Mouse (Mus musculus) mature B cell (primary cell): ENCODE data around the gene Hydin.
"Not testable (repeated sequence)": the region's sequence is repeated elsewhere in the genome, so short reads cannot be mapped to it uniquely, and the experiment has no call there.

Experiments used
- in situ Hi-C: fragments of 300-500 bp; cut with MboI; formaldehyde crosslinking; loops from 2 replicates; pipeline ENCODE4 v1.14.3; 2019

Hydin gene

DNA sequence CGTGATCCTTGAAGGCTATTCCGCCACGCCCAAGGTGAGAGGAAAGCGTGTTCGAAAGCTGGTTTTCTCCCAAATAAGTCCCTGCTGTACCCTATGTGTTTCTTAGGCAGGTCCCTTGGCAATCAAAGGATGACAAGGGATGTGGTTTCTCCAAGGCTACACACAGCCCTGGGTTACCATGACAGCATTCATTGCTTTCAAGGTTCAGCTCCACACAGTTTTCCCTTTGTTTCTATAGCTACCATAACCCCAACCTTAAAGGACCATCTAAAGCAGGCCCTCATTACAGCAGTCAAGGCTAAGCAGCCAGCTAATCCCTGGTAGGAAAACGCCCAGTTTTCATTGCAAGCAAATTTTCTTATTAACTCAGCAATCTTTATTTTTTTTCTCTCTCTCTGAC is 183.7 kb downstream of the Hydin start:
- in situ Hi-C loops, result no loop called here

DNA sequence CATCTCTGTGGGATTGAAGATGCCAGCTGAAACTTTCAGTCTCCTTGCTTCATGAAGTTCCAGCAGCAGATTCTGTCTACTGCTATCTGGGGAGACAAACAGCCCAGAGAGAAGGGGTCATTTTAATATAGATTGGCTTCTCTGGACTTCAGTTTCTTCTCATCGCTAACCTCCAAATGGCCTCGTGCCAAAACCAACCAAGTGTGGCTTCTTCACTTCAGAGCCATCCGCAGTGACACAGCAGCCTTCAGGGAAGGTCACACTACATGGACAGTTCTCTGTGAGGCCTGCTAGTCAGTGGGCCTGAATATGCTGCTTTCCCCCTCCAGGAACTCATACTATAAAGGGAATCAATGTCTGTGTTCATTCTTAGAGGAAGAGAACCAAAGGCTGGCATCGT is 187.7 kb downstream of the Hydin start:
- in situ Hi-C loops, result no loop called here

DNA sequence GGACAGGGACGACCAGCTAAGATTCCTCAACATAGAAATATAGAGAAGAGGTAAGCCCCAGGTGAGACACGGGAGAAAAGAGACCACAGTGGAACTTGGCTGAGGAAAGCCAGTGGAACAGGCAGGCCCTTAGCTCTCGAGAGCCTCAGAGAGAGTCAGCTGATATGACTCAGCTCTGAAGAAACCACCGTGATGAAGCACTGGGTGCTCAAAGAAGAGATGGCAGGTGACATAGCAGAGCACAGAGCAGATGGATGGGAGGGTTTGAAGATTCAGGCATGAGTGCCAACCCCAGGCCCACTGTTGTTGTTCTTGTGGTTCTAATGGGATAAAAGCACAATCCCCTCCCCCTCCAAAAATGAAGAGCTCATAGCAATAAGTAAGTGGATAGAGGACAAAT is 190.6 kb downstream of the Hydin start:
- in situ Hi-C loops, result no loop called here

DNA sequence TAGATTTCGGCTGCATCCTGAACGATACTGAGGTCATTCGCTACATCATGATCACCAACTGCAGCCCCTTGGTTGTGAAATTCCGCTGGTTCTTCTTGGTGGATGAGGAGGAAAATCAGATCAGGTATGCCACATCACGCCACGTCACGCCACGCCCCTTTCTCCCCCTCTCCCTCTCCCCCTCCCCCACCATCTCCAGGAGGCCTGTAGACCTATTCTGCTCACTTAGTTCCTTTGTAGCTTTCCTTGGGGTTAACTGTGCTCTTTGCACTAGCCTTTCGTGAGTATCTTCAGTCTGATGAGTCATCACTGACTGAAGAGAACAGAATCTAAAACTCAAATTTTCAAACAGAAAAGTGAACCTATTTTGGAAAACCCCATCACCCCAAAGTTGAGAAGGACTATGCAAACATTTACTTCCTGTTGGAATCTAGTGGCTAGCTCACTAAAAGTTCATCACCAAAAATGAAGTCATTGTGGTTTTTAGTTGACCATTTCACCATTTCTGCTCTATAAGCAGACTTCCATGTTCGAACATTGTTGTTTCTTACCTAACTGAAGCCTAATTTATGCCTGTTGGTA is 195.9 kb downstream of the Hydin start:
- in situ Hi-C loops, result no loop called here

DNA sequence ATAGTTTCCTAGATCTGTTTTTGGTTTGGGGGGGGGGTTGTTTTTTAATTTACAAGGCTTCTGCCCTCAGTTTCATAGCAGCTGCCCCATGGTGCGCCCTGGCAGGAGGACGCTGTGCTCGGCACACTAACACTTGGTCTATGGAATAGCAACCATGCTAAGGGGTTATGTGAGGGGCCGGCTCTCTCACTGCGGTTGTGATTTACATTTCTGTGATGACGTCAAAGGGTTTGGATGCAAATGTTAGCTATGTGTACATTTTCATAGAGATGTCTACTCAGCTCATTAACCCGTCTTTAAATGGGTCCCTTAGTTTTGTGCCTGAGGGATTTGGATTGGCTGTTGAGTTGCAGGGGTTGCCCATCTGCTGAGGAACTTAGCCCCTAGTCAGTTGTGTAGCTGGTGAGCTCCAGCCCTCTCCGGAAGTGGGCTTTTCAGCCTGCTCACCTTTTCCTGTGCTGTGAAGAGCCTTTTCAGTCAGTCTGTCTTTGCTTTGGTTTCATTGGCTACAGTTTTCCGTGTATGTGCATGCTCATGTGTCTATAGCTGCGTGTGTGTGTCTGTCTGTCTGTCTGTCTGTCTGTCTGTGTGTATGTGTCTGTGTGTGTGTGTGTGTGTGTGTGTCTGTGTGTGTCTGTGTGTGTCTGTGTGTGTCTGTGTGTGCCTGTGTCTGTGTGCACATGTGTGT is 197.1 kb downstream of the Hydin start:
- in situ Hi-C loops, result no loop called here

DNA sequence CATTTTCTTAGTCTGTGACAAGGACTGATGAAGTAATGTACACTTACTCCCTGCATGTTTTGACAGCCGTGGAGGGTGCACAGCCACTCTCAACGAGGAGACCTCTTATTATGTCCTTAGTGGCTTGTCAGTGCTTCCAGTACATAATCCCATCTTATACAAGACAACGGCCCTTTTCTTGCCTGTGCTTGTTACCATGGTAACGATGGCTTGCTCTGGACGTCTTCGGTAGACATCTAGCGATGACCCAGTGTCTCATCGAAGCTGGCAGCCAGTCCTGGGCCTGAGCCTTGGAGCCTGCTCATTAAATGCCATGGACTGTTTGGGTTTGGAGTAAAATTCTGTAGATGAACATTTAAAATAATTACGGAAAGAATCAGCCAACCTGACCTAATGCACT is 198.8 kb downstream of the Hydin start:
- in situ Hi-C loops, result no loop called here

DNA sequence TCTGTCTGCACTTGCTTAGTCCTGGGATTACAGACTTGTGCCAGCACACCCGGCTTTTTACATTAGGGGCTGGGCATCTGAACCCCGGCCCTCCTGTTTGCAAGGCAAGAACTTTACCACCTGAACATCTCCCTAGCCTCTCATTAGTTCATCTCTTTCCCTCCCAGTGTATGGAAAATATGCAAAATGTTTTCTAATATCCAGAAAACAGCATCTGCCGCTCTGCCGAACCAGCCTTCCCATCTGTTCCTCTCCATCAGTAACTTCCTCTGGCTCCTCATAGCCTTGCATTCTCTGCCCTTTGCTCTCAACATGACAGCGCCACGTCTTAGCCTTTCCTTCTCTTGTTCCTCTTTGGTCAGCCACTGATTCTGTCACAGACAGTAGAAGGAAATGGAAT is 210.5 kb downstream of the Hydin start:
- in situ Hi-C loops, result no loop called here

DNA sequence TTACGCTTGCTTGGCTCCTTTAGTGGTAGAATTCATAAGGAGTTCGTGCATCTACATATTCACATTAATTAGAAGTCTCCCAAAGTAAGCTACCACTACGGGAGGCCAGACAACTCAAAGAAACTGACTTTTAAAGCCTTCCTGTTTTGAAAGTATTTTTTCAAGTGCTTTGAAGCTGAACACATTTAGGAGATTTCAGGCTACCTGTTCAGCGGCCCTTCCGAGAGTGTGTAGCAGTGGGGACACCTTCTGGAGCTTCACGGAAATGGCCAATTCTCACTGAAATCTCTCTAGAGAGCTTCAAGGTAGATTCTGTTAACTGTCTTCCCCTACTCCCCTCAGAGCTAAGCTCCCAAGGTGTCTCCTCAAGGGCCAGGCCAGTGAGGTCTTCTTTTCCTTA is 211.8 kb downstream of the Hydin start:
- in situ Hi-C loops, result no loop called here

DNA sequence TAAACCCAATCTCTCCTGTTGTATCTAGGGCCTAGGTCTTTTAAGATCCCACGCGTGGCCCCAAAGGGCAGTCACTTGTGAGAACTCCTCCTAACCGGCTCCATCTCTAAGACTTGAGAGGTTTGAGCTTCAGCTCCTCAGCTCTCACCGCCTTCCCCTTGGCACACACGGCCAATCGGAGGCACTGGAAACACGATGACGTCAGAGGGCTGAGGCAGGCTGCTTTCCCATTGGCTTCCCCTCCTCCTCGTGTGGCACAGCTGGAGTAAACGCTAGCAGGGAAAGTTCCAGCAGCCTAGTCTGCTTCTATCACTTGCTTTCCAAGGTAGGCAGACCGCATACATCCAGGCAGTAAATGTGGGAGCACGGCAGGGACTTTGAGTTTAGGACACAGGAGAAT is 212.6 kb downstream of the Hydin start:
- in situ Hi-C loops, result no loop called here

DNA sequence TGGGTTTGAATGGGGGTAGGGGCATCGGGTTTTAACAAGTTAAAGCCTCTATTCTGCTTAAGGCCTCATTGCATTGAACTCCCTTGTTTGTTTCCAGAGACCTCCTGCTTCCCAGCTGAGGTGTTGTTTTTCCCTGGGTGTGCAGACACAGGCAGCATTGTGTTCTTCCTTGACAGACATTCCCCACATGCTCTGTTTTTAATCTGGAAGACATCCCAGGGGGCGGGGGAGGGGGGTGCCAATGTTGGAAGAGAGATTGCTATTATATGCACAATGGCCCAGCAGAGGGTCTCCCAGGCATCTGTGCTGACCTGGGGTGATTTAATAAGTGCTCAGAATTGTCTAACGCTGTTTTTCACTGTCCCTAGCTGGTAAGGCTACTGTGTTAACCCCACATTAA is 215.5 kb downstream of the Hydin start:
- in situ Hi-C loops, result no loop called here

DNA sequence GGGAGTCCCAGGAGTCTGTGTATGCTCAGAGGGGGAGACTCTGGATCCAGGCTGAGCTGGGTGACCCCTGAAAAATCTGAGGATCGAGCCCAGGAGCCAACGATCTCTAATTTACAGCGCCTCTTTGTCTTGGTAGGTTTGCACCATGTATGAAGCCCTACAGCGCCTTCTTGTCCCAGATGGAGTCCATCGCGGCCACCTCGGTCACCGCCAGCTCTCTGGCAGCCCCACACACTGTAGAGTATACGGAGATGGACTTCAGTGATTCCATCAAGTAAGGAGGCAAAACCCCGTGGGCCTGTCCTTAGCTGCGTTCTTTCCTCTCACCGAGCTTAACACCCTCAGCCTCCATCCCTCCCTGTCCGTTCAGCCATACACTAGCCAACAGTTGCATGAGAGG is 218.5 kb downstream of the Hydin start:
- in situ Hi-C loops, result no loop called here

DNA sequence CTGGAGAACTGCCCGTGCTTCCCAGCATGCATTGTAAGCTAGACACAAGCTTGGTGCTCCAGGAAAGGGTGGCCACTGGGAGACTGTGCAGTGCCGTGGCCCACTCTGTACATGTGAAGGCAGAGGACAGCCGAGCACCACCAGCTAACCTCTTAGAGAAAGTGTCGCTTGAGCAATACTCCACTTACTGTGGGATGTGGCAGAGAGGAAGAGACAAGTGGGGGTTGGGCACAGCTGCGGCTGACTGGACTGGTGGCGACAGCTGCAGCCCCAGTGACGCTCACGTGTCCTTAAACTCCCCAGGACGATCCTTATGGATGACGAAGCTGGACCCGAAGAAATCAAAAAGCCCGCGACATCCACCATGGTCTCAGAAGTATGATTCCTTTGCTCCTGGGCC is 219.2 kb downstream of the Hydin start:
- in situ Hi-C loops, result no loop called here

DNA sequence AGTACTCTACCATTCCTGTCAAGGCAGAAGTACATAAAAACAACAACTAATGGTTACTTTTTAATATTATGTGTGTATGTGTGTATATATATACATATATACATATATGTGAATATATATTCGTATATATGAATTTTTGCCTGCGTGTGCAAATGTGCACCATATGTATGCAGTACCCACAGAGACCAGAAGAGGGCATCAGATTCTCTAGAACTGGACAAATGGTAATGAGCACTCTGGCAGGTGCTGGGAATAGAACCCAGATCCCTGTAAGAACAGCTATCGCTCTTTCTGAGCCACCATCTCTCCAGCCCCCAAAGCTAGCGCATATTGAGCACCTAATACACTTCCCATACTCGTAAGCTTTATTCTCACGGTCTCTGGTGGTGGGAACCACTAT is 220.9 kb downstream of the Hydin start:
- in situ Hi-C loops, result no loop called here

DNA sequence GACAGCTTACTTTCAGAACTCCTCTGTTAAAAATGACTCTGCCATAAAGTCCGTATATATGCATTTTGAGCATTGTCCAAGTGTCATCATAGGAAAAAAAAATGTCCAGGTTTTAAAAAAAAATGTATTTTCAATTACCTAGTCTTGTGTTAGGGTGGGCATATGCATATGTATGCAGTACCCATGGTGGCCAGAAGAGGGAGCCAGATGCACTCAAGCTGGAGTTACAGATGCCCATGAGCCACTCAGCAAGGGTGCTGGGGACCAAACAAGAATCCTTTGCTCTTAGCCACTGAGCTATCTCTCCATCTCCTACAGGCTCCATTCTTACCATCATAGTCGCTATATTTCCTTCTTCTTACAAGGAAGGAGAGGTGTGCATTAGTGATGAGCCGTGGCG is 222.6 kb downstream of the Hydin start:
- in situ Hi-C loops, result no loop called here

DNA sequence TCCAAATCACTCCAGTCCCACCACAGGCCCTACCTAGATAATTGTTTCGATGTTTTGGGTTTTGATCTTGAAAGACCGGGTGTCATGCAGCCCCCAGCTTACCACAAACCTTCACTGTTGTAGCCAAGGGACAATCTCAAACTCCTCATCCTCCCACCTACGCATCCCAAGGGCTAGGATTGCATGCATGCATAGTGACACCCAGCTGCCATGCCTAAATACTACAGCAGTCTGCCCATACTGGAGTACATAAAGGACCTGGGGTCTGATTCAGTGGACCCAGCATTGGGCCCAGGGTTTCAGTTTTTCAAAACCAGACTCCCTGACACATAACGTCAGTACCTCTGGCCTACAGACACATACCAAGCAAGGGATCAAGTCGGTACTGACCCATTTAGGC is 224.3 kb downstream of the Hydin start:
- in situ Hi-C loops, result no loop called here

DNA sequence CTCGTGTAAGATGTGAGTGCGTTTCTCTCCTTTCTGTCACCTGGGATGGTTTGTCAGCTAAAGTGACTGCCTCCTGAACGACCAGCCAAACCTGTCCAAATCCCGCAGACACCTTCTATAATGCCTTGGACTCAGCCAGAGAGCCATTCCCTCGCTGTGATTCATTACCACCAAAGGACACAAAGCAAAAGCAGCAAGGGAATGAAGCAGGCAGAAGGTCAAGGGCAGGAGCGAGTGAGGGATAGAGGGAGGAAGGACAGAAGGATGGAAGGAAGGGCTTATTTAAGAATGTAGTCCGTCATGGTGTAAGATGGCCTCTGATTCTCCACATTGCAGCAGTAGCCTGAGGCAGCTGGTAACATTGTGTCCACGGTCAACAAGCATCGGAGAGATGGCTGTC is 229.5 kb downstream of the Hydin start:
- in situ Hi-C loops, result no loop called here

DNA sequence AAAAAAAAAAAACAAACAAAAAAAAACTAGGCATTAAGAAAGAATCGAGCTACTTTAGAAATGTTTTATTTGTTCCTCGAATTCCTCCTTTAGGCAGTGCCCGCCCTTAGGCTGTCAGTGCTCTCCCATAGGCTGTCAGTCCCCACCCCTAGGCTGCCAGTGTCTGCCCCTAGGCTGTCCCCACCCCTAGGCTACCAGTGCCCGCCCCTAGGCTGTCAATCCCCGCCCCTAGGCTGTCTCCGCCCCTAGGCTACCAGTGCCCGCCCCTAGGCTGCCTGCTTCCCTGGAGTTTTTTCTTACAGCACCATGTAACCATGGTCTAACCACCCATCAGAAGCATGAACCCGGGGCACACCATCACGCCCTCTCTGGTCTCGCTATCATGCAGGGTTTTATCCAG is 233.5 kb downstream of the Hydin start:
- in situ Hi-C loops, result no loop called here

DNA sequence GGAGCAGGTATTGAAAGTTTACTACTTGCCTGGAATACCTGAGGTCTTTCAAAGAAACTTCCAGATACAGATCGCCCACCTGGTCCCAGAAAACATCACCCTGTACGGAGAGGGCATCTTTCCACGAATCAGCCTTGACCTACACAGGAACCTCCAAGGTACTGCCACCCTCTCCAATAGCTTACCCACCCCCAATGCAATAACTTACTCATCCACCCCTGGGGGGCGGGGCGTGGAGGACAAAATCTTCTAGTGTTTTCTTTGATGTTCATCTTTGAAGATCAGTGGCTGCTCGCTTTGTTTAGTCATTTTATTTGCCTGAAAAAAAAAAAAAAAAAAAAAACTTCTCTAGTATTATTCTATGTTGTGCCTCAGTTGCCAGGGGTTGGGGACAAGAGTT is 233.9 kb downstream of the Hydin start:
- in situ Hi-C loops, result no loop called here

DNA sequence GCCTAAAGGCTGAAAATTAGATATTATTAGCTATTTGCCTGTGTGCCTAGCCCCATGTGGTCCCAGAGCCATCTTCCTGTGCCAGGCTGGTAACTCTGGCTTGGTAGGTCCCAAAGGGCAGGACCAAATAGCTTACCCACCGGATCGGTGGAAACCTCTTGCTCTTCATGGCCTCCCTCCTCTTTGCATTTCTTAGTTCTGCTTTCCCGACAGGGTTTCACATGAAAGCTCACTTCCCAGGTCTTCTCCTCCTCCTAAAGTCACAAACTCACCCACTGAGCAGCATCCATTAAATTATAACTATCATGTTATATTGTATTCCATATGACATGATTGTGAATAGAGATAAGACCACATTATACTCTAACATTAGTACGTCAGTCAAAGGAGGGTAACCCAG is 234.6 kb downstream of the Hydin start:
- in situ Hi-C loops, result no loop called here

DNA sequence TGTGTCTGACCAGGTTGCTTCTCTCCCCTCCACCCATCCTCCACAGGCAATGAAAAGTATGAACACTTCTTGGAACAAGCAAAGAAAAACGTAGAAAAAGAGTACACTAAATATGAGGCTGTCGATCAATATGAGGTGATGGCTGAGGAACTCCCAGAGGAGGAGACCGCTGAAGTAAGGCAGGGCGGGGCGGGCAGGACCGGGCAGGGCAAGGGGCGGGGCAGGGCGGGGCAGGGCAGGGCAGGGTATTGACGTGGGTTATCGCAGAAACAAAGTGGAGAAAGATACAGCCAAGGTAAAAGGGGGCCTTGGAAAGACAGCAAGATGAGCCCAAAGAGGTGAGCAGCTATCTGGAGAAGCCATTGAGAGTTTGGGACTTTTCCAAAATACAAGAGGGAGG is 236.1 kb downstream of the Hydin start:
- in situ Hi-C loops, result no loop called here

DNA sequence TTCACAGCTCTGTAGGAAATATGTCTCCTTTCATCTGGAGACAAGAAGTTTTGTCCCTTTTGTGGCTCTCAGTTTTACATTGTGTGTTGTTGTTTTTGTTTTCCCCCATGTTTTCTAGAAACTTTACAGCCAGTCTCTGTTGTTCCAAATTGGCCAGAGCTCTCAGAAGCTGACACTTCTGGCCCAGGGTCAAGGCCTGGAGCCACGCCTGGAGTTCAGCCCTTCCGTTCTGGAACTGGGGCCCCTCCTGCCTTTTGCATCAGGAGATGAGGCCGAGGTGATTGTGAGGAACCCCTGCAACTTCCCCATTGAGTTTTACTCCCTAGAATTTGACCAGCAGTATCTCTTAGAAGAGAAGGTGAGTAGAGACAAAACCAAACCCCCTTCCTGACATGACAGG is 242.0 kb downstream of the Hydin start:
- in situ Hi-C loops, result no loop called here

DNA sequence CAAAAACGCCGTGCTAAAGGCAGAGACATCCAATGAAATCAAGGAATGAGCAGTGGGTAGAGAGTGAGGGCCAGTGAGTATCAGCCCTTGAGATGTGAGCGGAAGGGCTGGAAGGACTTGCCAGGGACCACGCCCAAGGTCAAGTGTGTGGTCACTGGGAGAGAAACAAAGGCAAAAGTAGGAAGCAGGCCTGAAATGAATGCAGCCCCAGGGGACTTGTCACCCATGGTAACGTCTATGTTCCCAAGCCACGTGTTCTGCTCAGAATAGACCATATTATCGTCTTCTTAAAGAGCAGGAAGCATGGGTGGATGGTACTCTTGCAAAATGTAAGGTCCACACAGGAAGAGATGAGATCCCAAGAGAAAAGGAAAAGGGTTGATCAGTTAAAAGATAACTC is 253.0 kb downstream of the Hydin start:
- in situ Hi-C loops, result no loop called here

DNA sequence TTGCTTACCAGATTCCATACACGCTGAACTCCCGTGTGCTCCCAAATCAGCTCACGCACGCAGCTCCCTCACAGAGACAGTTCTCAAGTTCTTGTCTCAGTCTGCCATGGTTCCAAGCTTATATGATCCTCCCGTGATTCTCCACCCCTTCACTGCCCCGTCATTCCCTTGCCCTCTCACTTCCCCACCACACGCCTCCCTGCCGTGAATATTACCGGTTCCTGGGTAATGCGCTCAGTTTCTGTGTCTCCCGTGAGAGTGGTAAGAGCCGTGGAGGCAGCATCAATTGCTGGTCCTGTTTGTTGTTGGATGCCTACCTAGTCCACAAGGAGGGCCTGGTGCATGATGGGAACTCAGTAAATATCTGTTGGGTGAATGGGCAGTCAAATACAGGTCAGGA is 255.1 kb downstream of the Hydin start:
- in situ Hi-C loops, result no loop called here

DNA sequence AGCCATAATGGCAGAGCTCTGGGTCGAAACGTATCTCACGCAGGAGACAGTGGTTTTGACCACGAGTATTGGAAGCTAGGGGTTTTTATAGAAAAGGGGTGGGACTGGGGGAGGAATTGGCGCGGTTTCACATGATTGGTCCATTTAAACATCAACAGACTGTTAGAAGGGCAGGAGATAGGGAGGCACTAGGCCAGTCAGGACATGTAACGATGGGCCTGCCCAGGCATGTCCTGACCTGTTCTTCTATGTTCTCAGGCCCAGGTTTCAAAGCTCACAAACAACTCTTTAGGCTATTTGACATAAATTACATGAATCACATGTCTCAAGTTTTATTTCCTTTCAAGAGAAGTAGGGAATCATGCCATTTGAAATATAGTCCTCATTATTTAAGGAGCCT is 255.7 kb downstream of the Hydin start:
- in situ Hi-C loops, result not testable (repeated sequence)
